Mouse (Mus musculus) embryonic stem cell, embryonic (primary cell): ENCODE measurements around the gene Srsf6.
"Not testable (repeated sequence)": the region's sequence is repeated elsewhere in the genome, so short reads cannot be mapped to it uniquely, and the experiment has no call there.

Experiments
- CTCF ChIA-PET, 4 experiments: fragments of 300-600 bp in 2 of 4; fragments of 350-600 bp in 2 of 4; sonication (Branson Sonifier 250); formaldehyde crosslinking; loops; one replicate each; lab custom pipeline; 2022; ENCODE audit warnings: inconsistent platforms in 2 of 4; lab: Charles Lee
- POLR2A ChIA-PET, 4 experiments: fragments of 300-600 bp in 2 of 4; fragments of 350-600 bp in 2 of 4; sonication (Branson Sonifier 250); formaldehyde crosslinking; loops; one replicate each; lab custom pipeline; 2022; ENCODE audit warnings: antibody characterized with exemption in 4 of 4, inconsistent platforms in 1 of 4; lab: Charles Lee

Srsf6 gene

DNA sequence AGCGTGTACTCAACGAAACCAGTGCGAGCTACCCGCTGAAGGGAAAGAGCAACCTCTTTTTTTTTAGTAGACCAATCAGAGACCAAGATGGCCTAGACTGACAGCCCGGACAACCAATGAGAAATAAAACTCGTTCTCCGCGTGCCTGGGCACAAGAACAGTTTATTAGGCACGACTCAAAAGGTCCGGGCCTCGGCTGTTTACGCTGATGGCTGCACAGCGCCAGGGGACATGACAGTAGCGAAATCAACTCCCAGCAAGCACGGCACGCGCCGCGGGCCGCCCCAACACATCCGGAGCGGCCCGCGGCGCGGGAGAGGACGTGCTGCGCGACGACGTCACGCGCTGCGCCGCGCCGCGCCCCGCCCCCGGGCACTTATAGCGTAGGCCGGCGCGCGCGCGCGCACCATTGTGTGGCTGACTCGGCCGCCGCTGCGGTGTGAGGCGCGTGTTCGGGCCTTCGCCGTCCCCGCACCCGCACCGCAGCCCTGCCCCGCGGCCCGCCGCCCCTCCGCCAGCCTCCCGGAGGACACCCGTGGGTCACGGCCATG, at the start of gene Srsf6:
Gene Srsf6, plus strand, starts transcription at position 406 of the 551 bp plus-strand sequence.
- CTCF ChIA-PET: interaction anchor here in 2 of 4 experiments (0.6 to 2.0 kb wide), 8 partner anchors 12 to 478 kb away, joined by 3 to 7 read pairs (median 4); partner anchors contain the start of genes Jph2 (in 1 of the 2) and L3mbtl1 (in 1 of the 2)
- POLR2A ChIA-PET: interaction anchor here (0.5 to 13.5 kb wide), 147 partner anchors 9 to 1822 kb away, joined by 3 to 304 read pairs (median 4); partner anchors contain the start of genes L3mbtl1 (in 4 of the 4), Ift52 (in 3 of the 4), Mybl2 (in 2 of the 4) and Chd6 (in 1 of the 4)

DNA sequence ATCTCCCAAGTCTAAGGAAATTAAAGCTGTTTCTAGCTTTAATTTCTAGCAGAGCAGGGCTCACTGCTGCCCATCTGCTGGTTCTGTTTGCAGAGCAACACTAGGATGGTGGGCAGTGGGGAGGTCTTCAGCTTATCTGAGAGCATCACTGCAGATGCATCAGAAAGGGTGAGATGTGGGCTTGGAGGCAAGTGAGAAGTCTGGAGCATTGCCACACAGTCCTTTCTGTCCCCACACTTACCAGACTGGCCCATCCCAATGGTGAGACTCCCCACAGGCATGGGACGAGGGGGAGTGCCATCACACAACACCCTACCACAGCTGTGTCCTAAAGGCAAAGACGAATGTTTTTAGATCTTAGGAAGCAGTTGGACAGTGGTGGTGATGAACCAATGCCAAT, 47.2 kb upstream of the Srsf6 start:
- ChIA-PET CTCF (no interaction called here), POLR2A (no interaction called here)

GRCm38 (mm10) chr2:162887121-162887520, 44.2 kb upstream of the Srsf6 start:
- ChIA-PET CTCF (no interaction called here), POLR2A (no interaction called here)

- POLR2A ChIA-PET: interaction anchor here in 2 of 4 experiments (0.7 to 1.9 kb wide), 8 partner anchors 9 to 584 kb away, joined by 3 to 7 read pairs (median 3); partner anchors contain the start of gene Fitm2 (in 1 of the 2)
- CTCF ChIA-PET: interaction anchor here in 3 of 4 experiments (0.5 to 1.1 kb wide), 7 partner anchors 19 to 176 kb away, joined by 3 to 9 read pairs (median 3); no protein-coding TSS in a partner anchor
Measured at GRCm38 (mm10) chr2:162888677-162889076, 42.7 kb upstream of the Srsf6 start.

DNA sequence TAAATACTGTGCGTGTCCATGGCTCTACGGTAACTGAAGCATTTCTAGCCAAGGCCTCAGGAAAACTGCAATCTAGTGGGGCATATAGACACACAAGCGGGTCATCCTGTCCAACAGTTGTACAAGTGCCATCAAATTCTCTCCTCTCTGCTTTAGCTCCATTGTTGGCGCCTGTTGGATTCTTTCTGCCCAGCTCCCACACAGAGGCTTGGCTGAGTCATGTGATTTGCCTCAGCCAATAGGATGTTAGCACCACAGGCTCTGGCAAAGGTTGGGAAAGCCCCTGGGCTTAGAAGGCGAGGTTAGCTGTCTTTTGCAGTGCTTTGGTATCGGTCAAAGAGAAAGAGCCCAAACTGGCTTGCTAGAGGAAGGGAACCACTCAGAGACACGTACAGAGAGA, 42.1 kb upstream of the Srsf6 start:
- POLR2A ChIA-PET: interaction anchor here in 2 of 4 experiments (0.6 to 1.9 kb wide), 9 partner anchors 9 to 583 kb away, joined by 3 to 7 read pairs (median 3); partner anchors contain the start of gene Fitm2 (in 1 of the 2)
- CTCF ChIA-PET: interaction anchor here in 3 of 4 experiments (0.5 to 1.1 kb wide), 8 partner anchors 19 to 512 kb away, joined by 3 to 9 read pairs (median 3); no protein-coding TSS in a partner anchor

GRCm38 (mm10) chr2:162889731-162890130, 41.6 kb upstream of the Srsf6 start:
- POLR2A ChIA-PET: interaction anchor here in 2 of 4 experiments (1.0 to 1.9 kb wide), 6 partner anchors 11 to 583 kb away, joined by 3 to 7 read pairs (median 3); partner anchors contain the start of gene Fitm2 (in 1 of the 2)
- CTCF ChIA-PET: interaction anchor here in 2 of 4 experiments (0.7 to 1.1 kb wide), 5 partner anchors 18 to 511 kb away, joined by 3 read pairs; no protein-coding TSS in a partner anchor

DNA sequence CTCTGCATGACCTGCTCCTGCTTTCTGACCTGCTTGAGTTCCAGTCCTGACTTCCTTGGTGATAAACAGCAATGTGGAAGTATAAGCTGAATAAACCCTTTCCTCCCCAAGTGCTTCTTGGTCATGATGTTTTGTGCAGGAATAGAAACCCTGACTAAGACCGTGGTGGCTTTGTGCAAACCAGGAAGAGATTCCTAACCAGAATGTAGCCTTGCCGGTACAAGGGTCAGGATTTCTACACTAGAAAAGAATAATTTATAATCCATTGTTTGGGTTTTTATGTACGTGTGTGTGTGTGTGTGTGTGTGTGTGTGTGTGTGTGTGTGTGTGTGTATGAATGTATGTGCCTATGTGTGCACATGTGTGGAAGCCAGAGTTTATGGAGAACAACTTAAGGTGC, 38.3 kb upstream of the Srsf6 start:
- POLR2A ChIA-PET: not testable (repeated sequence)
- CTCF ChIA-PET: interaction anchor here in 1 of 4 experiments (0.6 kb wide), 1 partner anchor 36 kb away, joined by 4 read pairs; no protein-coding TSS in a partner anchor

DNA sequence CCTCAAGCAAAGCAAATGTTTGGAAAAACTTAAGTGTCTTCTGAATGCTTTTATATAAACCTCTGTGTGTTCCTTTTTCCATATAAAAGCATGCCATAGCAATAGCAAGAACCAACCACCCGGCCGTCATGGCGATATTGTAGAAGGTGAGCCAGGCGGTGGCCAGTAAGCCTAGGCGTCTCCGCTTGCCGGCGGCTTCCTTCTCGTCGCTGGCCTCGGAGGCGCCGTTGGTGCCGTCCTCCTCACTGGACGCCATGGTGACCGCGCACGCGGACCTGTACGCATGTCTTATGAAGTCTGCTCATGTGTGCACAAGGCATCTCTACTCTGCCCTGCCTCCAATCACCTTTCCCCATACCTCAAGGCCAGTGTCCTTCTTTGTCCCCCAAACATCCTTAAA, 32.1 kb upstream of the Srsf6 start:
- CTCF ChIA-PET: interaction anchor here in 2 of 4 experiments (0.6 to 0.7 kb wide), 2 partner anchors 100 to 1814 kb away, joined by 3 to 6 read pairs; no protein-coding TSS in a partner anchor
- POLR2A ChIA-PET: interaction anchor here in 1 of 4 experiments (1.2 kb wide), 2 partner anchors 35 to 131 kb away, joined by 3 to 7 read pairs; no protein-coding TSS in a partner anchor

DNA sequence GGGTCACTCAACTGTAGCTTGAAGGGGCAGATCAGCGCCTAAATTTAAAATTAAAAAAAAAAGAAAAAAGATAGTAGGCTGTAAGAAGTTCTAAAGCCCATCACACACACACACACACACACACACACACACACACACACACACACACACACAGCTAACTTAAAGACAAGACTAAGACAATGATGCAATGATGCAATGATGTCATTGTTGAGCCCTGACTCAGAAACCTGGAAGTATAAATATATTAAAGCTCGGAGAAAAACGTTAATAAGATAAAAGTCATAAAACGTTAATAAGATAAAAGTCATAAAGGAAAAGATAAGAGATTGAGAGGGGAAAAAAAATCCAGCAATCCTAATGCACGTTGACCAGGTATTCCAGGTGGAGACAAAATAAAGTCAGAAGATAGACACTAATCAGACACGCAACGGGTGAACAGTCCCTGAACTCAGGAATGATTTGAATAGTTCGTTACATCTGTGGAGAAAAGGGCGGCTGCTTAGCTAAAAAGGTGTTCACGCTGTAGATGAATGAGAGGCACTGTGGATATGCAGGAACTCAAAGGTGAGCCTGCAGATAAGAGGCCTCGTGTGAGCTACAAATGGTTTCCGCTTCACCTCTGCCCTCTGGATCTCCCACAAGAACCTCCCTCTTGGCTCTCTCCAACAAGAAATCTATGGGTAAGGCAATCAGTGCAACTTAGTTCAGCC, 31.3 kb upstream of the Srsf6 start:
- POLR2A ChIA-PET: interaction anchor here in 2 of 4 experiments (0.9 to 2.2 kb wide), 5 partner anchors 11 to 130 kb away, joined by 3 to 9 read pairs (median 6); partner anchors contain the start of gene Srsf6 (in 1 of the 2)
- CTCF ChIA-PET: interaction anchor here in 1 of 4 experiments (0.7 kb wide), 1 partner anchor 99 kb away, joined by 3 read pairs; no protein-coding TSS in a partner anchor

- ChIA-PET CTCF (interaction anchor here in 1 of 4 experiments (0.7 kb wide), 1 partner anchor 98 kb away, joined by 3 read pairs; no protein-coding TSS in a partner anchor), POLR2A (interaction anchor here in 2 of 4 experiments (0.9 to 2.2 kb wide), 4 partner anchors 11 to 34 kb away, joined by 3 to 9 read pairs (median 4); partner anchors contain the start of gene Srsf6 (in 1 of the 2))
Measured at GRCm38 (mm10) chr2:162900590-162900916, 30.8 kb upstream of the Srsf6 start.

GRCm38 (mm10) chr2:162905902-162906301, 25.4 kb upstream of the Srsf6 start:
- POLR2A ChIA-PET: interaction anchor here in 2 of 4 experiments (0.9 to 1.5 kb wide), 4 partner anchors 8 to 26 kb away, joined by 3 to 4 read pairs (median 3); no protein-coding TSS in a partner anchor
- CTCF ChIA-PET: interaction anchor here in 2 of 4 experiments (0.5 to 0.6 kb wide), 2 partner anchors 19 to 94 kb away, joined by 3 read pairs; no protein-coding TSS in a partner anchor

DNA sequence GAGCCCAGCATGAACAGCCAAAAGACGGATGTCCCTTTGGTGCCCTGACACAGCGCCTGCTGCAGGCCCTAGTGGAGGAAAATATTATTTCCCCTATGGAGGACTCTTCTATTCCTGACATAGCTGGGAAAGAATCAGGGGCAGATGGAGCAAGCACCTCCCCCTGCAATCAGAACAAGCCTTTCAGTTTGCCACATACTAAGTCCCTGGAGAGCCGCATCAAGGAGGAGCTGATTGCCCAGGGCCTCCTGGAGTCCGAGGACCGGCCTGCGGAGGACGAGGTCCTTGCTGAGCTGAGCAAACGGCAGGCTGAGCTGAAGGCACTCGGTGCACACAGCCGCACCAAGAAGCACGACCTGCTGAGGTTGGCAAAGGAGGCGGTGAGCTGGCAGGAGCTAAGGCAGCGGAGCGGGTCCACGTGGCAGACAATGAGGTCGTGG, 23.3 kb upstream of the Srsf6 start:
- CTCF ChIA-PET: interaction anchor here in 3 of 4 experiments (0.6 to 1.5 kb wide), 8 partner anchors 11 to 249 kb away, joined by 3 to 8 read pairs (median 3); no protein-coding TSS in a partner anchor
- POLR2A ChIA-PET: interaction anchor here in 2 of 4 experiments (0.6 to 2.7 kb wide), 5 partner anchors 23 to 90 kb away, joined by 3 to 15 read pairs (median 3); partner anchors contain the start of gene Srsf6 (in 1 of the 2)

DNA sequence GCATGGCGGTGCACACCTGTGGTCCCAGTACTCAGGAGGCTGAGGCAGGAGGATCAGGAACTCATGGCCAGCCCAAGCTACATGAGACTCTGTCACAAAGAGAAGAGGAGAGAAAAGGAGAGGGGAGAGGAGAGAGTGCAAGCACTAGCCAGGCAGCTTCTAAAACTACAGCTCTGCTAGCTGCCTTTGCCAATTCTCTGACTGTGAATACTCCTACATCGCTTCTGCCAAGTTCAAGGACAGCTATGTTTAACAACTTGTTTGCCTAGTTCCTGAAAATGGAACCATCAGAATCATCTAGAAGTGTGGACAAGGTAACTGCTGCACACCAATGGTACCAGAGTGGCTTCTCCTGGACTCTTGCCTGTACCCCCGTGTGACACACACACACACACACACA, 17.3 kb upstream of the Srsf6 start:
- ChIA-PET POLR2A (interaction anchor here in 3 of 4 experiments (0.7 to 4.1 kb wide), 8 partner anchors 10 to 324 kb away, joined by 3 to 27 read pairs (median 3); partner anchors contain the start of gene Srsf6 (in 1 of the 3)), CTCF (interaction anchor here in 1 of 4 experiments (1.4 kb wide), 1 partner anchor 34 kb away, joined by 4 read pairs; no protein-coding TSS in a partner anchor)

DNA sequence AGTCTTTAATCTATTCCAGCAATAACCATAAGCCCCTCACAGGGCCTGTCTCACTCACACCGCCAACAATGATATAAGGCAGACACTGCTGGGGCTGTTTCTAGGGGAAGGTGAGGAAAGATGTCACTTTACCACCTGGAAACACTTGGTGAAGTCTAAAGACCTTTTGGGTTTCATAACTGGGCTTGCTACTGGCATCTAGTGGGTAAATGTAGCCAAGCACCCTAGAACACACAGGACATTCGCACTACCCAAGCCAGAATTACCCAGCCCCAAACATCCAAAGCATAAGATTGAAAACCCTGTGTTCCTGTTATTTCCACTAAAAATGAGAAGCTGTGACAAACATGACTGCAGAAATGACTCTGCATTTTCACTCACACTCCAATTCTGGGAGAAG, 16.8 kb upstream of the Srsf6 start:
- CTCF ChIA-PET: interaction anchor here in 1 of 4 experiments (1.4 kb wide), 1 partner anchor 33 kb away, joined by 4 read pairs; no protein-coding TSS in a partner anchor
- POLR2A ChIA-PET: interaction anchor here in 3 of 4 experiments (0.7 to 4.1 kb wide), 5 partner anchors 16 to 137 kb away, joined by 3 to 27 read pairs (median 5); partner anchors contain the start of gene Srsf6 (in 1 of the 3)

DNA sequence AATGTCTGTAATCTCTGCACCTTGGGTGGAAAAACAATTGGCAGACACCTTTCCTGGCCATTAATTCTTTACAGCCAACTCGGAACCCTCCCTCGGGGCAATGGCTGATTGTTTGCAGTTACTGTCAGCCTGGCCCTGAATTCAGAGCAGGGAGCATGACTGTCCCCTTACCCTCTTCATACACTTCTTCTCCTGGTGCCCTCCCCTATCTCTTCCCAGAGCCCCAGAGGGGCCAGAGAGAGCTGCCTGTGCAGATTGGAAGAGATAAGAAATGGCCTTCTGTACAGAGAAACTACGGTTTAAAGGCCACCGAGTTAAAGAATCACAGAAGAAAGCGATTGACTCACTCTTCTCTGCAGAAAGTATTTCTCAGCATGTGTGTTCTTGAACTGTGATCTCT, 11.4 kb upstream of the Srsf6 start:
- ChIA-PET CTCF (interaction anchor here in 1 of 4 experiments (1.0 kb wide), 1 partner anchor 11 kb away, joined by 3 read pairs; no protein-coding TSS in a partner anchor), POLR2A (interaction anchor here in 1 of 4 experiments (4.1 kb wide), 1 partner anchor 11 kb away, joined by 33 read pairs; the partner anchor contains the start of gene Srsf6)

DNA sequence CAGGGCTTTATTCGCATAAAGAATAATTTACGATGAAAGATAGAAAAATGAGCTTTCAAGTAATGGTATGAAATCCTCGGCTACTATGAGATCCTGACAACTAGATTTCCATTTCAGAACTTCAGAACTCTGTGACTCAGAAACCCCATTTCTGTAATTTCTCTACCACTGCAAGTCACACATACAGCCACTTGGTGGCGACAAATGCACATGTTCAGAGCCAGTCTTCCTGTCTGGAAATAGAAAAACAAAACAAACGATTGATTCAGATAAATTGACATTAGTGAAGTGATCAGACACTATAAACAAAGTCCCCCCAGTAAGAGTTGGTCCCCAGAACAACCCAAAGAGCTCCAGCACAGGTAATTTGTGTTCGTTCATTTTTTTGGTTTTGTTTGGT, 9.1 kb upstream of the Srsf6 start:
- ChIA-PET POLR2A (interaction anchor here in 3 of 4 experiments (0.6 to 4.1 kb wide), 7 partner anchors 9 to 328 kb away, joined by 3 to 33 read pairs (median 8); partner anchors contain the start of gene Srsf6 (in 3 of the 3)), CTCF (interaction anchor here (0.6 to 2.6 kb wide), 15 partner anchors 34 to 479 kb away, joined by 3 to 7 read pairs (median 3); no protein-coding TSS in a partner anchor)

DNA sequence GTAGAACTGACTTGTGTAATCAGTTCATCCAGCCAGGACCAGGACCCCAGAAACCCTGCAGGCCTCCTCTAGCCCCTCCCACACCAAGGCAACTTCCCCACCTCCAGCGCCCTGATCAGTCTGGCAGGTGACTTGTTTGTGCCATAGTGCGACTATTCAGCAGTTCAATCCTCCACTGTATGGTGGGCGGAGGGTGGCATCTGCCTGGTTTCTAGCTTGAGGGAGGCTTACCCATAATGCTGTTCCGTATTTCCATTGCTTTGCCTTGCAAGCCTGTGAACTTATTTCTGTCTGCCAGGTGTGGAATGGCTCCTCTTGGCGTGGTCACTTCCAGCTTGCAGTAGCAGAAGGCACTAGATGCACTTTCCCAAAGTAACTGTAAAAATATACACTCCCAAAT, 8.5 kb upstream of the Srsf6 start:
- ChIA-PET CTCF (interaction anchor here in 3 of 4 experiments (0.6 to 2.6 kb wide), 11 partner anchors 33 to 478 kb away, joined by 3 to 7 read pairs (median 3); no protein-coding TSS in a partner anchor), POLR2A (interaction anchor here in 3 of 4 experiments (0.5 to 4.1 kb wide), 10 partner anchors 8 to 109 kb away, joined by 3 to 33 read pairs (median 4); partner anchors contain the start of gene Srsf6 (in 3 of the 3))
